Mouse (Mus musculus): ENCODE data around the gene Etnk1. TPM values are rescaled to one million over a fixed set of nuclear protein-coding genes. Genes with fewer than 3 reads are reported as not detected.

Etnk1 gene
- total and polyA plus RNA-seq, 3 experiments = 27.1 to 33.4 (median 32.8) TPM

DNA sequence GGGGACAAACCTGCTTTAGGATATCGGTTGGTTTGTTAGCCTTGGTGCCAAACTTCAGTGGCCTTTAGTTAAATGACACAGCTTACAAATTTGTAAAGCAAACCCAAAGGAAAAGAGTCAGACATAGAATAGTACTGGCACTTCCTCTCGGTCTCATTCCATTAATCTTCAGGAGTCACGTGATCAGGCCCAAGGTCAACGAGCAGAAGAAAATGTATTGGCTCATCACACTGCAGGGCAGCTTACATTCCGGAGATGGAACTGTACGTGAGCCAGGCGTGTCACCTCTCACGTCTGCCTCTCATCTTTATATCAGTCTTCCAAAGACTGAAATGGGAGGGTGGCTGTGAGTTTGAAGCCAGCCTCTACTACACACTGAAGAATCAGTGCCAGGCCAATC, 62.9 kb downstream of the Etnk1 start:
- Histone ChIP-seq H3K27me3 (replicated peaks) (no peaks in the 10 kb centered on the region), H3K9ac (ENCODE audit: insufficient read depth, low read depth) (no peak overlapping the region), H3K4me1 (ENCODE audit: control insufficient read depth in 1 of 2, insufficient read depth in 2 of 2) (peaks cover 0 to 25% of the 10 kb centered on the region in 2 experiments; a peak in 2 of 4 replicates), H3K79me2 (replicated peaks; ENCODE audit: control insufficient read depth, extremely low read depth, insufficient read depth, poor library complexity, severe bottlenecking) (no peaks in the 10 kb centered on the region), H3K4me3 (replicated peaks in 1 of 3; ENCODE audit: low read depth in 2 of 3, low read length in 2 of 3, poor library complexity in 1 of 3) (no peak overlapping the region), H3K9me3 (replicated peaks; ENCODE audit: low read length) (no peaks in the 10 kb centered on the region), H3K27ac (ENCODE audit: insufficient read depth, low read depth) (no peak overlapping the region), H3K4me2 (ENCODE audit: insufficient read depth, low read depth, poor library complexity, severe bottlenecking) (no peak overlapping the region), H3K36me3 (replicated peaks in 1 of 2; ENCODE audit: control insufficient read depth in 1 of 2, insufficient read depth in 1 of 2, low read length in 1 of 2) (no peaks in the 10 kb centered on the region)
- in situ Hi-C loops (cut with MboI; ENCODE audit: low pct_ligation_motif_present, low pct_unique_long_range_greater_than_20kb, low sequenced_read_pairs) = no loop called here
- TF ChIP-seq MAFK (IDR thresholded peaks at IDR 0.05; ENCODE audit: insufficient replicate concordance, low read length) = no peak
- no peak for TF ChIP-seq E2F4 (IDR thresholded peaks at IDR 0.05; ENCODE audit: insufficient replicate concordance, low read depth, low read length)
- no peak for TF ChIP-seq SIN3A (IDR thresholded peaks at IDR 0.05; ENCODE audit: low read length)
- TF ChIP-seq TCF12 (IDR thresholded peaks at IDR 0.05; ENCODE audit: low read depth, low read length) = no peak
- no peak for TF ChIP-seq GABPA (IDR thresholded peaks at IDR 0.05; ENCODE audit: insufficient replicate concordance, low read depth, low read length)
- no peak for TF ChIP-seq MEF2A (IDR thresholded peaks at IDR 0.05; ENCODE audit: borderline replicate concordance, low read depth, low read length)
- TF ChIP-seq MYC (IDR thresholded peaks at IDR 0.05; ENCODE audit: low read depth, low read length) = no peak
- TF ChIP-seq IRF4 (IDR thresholded peaks at IDR 0.05; ENCODE audit: low read depth, low read length) = no peak
- dilution Hi-C loops (cut with MboI; ENCODE audit: extremely low pct_ligation_motif_present, extremely low pct_unique_long_range_greater_than_20kb, low sequenced_read_pairs) = no loop called here
- no peak for DNase-seq (ENCODE audit: extremely low read depth)

DNA sequence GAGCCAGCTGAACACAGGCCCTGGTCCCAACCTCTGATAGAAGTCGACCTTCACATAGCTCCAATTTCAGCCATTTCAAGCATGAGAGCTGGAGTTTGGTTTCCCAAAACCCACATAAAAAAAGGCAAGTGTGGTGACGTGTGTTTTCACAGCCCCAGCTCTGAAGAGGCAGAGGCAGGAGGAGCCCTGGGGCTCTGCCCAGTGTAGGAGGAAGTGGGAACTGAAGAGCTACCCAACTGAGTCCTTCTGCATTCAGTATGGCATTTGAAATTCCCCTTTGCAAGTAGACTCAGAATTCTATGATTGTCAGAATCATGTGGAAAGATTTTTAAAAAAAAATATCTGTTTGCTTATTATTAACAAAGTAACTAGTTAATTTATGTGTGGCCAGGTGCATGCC, 63.9 kb downstream of the Etnk1 start:
- no peak for TF ChIP-seq ZMIZ1 (IDR thresholded peaks at IDR 0.05; ENCODE audit: low read depth, low read length)
- 0 out of 2 replicates have a peak, but pooled peaks have one; percentile 10 for TF ChIP-seq IRF4 (IDR thresholded peaks at IDR 0.05; ENCODE audit: low read depth, low read length)
- in situ Hi-C loops (cut with MboI; ENCODE audit: low pct_ligation_motif_present, low pct_unique_long_range_greater_than_20kb, low sequenced_read_pairs) = no loop called here
- Histone ChIP-seq H3K4me1 (ENCODE audit: control insufficient read depth in 1 of 2, insufficient read depth in 2 of 2) (peaks cover 0 to 20% of the 10 kb centered on the region in 2 experiments; a peak in 2 of 4 replicates), H3K9ac (ENCODE audit: insufficient read depth, low read depth) (no peak overlapping the region), H3K4me3 (replicated peaks in 1 of 3; ENCODE audit: low read depth in 2 of 3, low read length in 2 of 3, poor library complexity in 1 of 3) (no peak overlapping the region), H3K36me3 (replicated peaks in 1 of 2; ENCODE audit: control insufficient read depth in 1 of 2, insufficient read depth in 1 of 2, low read length in 1 of 2) (no peaks in the 10 kb centered on the region), H3K27ac (ENCODE audit: insufficient read depth, low read depth) (no peak overlapping the region), H3K9me3 (replicated peaks; ENCODE audit: low read length) (no peaks in the 10 kb centered on the region), H3K4me2 (ENCODE audit: insufficient read depth, low read depth, poor library complexity, severe bottlenecking) (no peak overlapping the region), H3K79me2 (replicated peaks; ENCODE audit: control insufficient read depth, extremely low read depth, insufficient read depth, poor library complexity, severe bottlenecking) (no peaks in the 10 kb centered on the region), H3K27me3 (replicated peaks) (no peaks in the 10 kb centered on the region)
- dilution Hi-C loops (cut with MboI; ENCODE audit: extremely low pct_ligation_motif_present, extremely low pct_unique_long_range_greater_than_20kb, low sequenced_read_pairs) = no loop called here
- DNase-seq (ENCODE audit: extremely low read depth) = peak; percentile 31

DNA sequence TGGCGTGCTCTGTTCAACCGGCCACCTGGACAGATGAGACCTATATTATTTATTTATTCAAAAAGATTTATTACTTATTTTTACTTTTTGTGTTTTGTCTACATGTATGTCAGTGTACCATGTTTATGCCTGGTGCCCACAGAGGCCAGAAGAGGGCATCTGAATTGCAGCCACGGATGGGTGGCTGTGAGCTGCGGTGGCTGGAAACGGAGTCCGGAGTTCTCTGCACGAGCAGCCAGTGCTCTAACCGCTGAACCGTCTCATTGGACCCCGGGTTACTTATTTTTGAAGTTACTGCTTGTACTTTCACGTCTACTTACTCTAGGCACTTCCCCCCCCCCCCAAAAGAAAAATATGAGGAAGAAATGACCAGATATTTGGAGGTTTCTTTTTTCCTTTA, 65.7 kb downstream of the Etnk1 start:
- dilution Hi-C loops (cut with MboI; ENCODE audit: extremely low pct_ligation_motif_present, extremely low pct_unique_long_range_greater_than_20kb, low sequenced_read_pairs) = no loop called here
- no peaks in the 10 kb centered on the region for H3K36me3 ChIP-seq (replicated peaks in 1 of 2; ENCODE audit: control insufficient read depth in 1 of 2, insufficient read depth in 1 of 2, low read length in 1 of 2)
- H3K4me3 ChIP-seq (replicated peaks in 1 of 3; ENCODE audit: low read depth in 2 of 3, low read length in 2 of 3, poor library complexity in 1 of 3) = no peak overlapping the region
- no peaks in the 10 kb centered on the region for H3K9me3 ChIP-seq (replicated peaks; ENCODE audit: low read length)
- no peaks in the 10 kb centered on the region for H3K79me2 ChIP-seq (replicated peaks; ENCODE audit: control insufficient read depth, extremely low read depth, insufficient read depth, poor library complexity, severe bottlenecking)
- no peak for DNase-seq (ENCODE audit: extremely low read depth)
- H3K4me2 ChIP-seq (ENCODE audit: insufficient read depth, low read depth, poor library complexity, severe bottlenecking) = no peak overlapping the region
- H3K27ac ChIP-seq (ENCODE audit: insufficient read depth, low read depth) = no peak overlapping the region
- no peaks in the 10 kb centered on the region for H3K27me3 ChIP-seq (replicated peaks)
- TF ChIP-seq UBTF (IDR thresholded peaks at IDR 0.05; ENCODE audit: low read depth, low read length) = no peak
- no peak for TF ChIP-seq IRF4 (IDR thresholded peaks at IDR 0.05; ENCODE audit: low read depth, low read length)
- TF ChIP-seq MYC (IDR thresholded peaks at IDR 0.05; ENCODE audit: low read depth, low read length) = no peak
- TF ChIP-seq MAX (IDR thresholded peaks at IDR 0.05; ENCODE audit: low read length) = no peak
- no peak for TF ChIP-seq USF2 (conservative IDR thresholded peaks at IDR 0.05; ENCODE audit: low read depth, low read length)
- TF ChIP-seq ELF1 (IDR thresholded peaks at IDR 0.05; ENCODE audit: low read depth, low read length) = no peak
- no peak for TF ChIP-seq USF1 (IDR thresholded peaks at IDR 0.05; ENCODE audit: low read depth, low read length)
- TF ChIP-seq TBP (conservative IDR thresholded peaks at IDR 0.05; ENCODE audit: low read depth, low read length) = no peak
- no peak for TF ChIP-seq ZKSCAN1 (IDR thresholded peaks at IDR 0.05; ENCODE audit: borderline replicate concordance, low read depth, low read length)
- TF ChIP-seq NRF1 (IDR thresholded peaks at IDR 0.05; ENCODE audit: low read depth, low read length) = no peak
- TF ChIP-seq TCF12 (IDR thresholded peaks at IDR 0.05; ENCODE audit: low read depth, low read length) = no peak
- no peak for TF ChIP-seq ZC3H11A (IDR thresholded peaks at IDR 0.05; ENCODE audit: low read depth, low read length)
- TF ChIP-seq RAD21 (IDR thresholded peaks at IDR 0.05; ENCODE audit: low read depth, low read length) = no peak
- no peak for TF ChIP-seq ZNF384 (IDR thresholded peaks at IDR 0.05; ENCODE audit: low read depth, low read length)
- H3K9ac ChIP-seq (ENCODE audit: insufficient read depth, low read depth) = no peak overlapping the region
- H3K4me1 ChIP-seq (ENCODE audit: control insufficient read depth in 1 of 2, insufficient read depth in 2 of 2) = peaks cover 0 to 20% of the 10 kb centered on the region in 2 experiments; a peak in 2 of 4 replicates
- in situ Hi-C loops (cut with MboI; ENCODE audit: low pct_ligation_motif_present, low pct_unique_long_range_greater_than_20kb, low sequenced_read_pairs) = no loop called here

All from CH12.LX (cell line).